Mouse (Mus musculus): ENCODE measurements around the gene Neurl4. TPM values are rescaled to one million over a fixed set of nuclear protein-coding genes. Genes with fewer than 3 reads are reported as not detected.
"Not testable (repeated sequence)": the region's sequence is repeated elsewhere in the genome, so short reads cannot be mapped to it uniquely, and the experiment has no call there.

Neurl4 gene
- total RNA-seq (2014; fragmentation: Nextera tagmentation) (31.7 and 51.2 TPM in 2 replicates), total RNA-seq (2017) (27.9 and 64.3 TPM in 2 replicates)

- peak; percentile 87 for ATAC-seq (replicated peaks; ENCODE audit: low FRiP score, low TSS enrichment, poor library complexity, severe bottlenecking)
These were observed at the start of gene Neurl4, which contains the start of gene 2810408A11Rik for GRCm38 (mm10) chr11:69900471-69901405. Gene Neurl4, plus strand, starts transcription at chr11:69901072. Gene 2810408A11Rik, minus strand, starts transcription at chr11:69900987.

DNA sequence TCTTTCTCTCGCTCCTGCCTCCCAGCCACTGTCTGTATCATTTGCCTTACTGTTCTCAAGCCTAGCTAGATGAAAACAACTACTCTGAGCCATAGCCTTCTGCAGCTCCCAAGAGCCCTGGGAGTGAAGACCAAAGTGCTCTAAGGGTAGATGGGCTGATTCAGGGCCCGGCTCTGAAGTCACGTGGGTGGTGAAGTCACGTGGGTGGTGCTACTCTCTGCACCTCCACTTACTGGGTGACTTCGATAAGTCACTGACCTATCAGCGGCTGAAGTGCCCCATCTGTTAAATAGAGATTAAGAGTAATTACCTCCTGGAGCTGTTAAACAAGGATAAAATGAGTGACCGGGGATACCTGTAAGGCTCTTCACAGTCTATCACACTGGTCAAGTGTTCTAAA is 46.9 kb upstream of the Neurl4 start:
- peak; percentile 87 for ATAC-seq (replicated peaks; ENCODE audit: low FRiP score, low TSS enrichment, poor library complexity, severe bottlenecking)

DNA sequence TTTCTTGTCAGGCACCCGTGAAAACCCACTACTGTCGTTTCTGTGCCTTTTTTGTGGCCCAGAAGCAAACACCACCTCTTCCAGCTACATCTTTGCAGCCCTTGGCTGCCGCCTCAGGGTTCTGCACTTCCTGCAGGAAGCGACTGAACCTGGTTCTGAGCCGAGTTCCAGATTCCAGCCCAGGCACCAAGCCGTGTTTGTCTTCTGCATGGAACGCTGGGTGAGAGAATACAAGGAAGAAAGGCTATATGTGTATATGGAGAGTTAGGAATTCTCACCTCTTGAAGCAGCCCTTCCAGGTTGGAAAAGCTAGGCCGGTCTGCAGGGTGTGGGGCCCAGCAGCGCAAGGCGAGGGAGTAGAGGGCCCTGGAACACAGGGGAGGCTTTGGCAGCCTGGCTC is 46.2 kb upstream of the Neurl4 start:
- ATAC-seq (replicated peaks; ENCODE audit: low FRiP score, low TSS enrichment, poor library complexity, severe bottlenecking), result no peak

GRCm38 (mm10) chr11:69855347-69855746 is 45.5 kb upstream of the Neurl4 start:
- 0 out of 2 replicates have a peak, but pooled peaks have one; percentile 21 for ATAC-seq (replicated peaks; ENCODE audit: low FRiP score, low TSS enrichment, poor library complexity, severe bottlenecking)

GRCm38 (mm10) chr11:69858113-69858998 is 42.5 kb upstream of the Neurl4 start, which contains the start of gene Tnk1:
Gene Tnk1, minus strand, starts transcription at chr11:69858730.
- ATAC-seq (replicated peaks; ENCODE audit: low FRiP score, low TSS enrichment, poor library complexity, severe bottlenecking), result no peak

GRCm38 (mm10) chr11:69863729-69864128 is 37.1 kb upstream of the Neurl4 start:
- ATAC-seq (replicated peaks; ENCODE audit: low FRiP score, low TSS enrichment, poor library complexity, severe bottlenecking), result not testable (repeated sequence)

DNA sequence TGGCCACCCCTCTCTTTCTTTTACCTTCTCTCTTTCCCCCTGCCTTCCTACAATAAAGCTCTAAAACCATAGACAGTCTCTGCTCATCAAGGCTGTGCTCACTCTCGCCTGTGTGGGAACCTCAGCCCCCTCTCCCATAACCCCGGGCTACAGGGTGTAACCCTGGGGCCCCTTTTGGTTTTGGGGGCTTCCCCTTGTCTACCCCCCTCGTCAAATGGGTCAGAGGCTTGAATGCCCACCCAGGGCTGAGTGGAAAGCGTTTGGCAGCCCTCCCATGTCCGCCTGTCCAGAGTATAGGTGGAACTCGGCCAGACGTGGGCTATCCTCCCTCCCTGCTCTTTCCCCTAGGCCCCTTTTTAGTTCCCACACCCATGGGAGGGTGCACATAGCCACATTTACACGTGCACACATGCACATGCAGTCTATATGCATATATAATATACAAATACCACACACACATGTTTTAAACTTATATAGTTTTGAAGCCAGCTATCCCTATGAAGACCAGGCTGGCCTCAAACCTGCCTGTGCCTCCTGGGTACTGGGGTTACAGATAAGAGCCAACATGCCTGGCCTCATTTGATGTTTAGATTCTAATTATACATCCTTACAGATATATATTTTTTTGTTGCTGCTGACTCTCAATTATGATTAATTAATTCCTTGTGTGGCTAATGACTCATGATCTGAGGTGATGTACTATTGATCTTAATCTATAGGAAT is 36.6 kb upstream of the Neurl4 start:
- 0 out of 2 replicates have a peak, but pooled peaks have one; percentile 41 for ATAC-seq (replicated peaks; ENCODE audit: low FRiP score, low TSS enrichment, poor library complexity, severe bottlenecking)

DNA sequence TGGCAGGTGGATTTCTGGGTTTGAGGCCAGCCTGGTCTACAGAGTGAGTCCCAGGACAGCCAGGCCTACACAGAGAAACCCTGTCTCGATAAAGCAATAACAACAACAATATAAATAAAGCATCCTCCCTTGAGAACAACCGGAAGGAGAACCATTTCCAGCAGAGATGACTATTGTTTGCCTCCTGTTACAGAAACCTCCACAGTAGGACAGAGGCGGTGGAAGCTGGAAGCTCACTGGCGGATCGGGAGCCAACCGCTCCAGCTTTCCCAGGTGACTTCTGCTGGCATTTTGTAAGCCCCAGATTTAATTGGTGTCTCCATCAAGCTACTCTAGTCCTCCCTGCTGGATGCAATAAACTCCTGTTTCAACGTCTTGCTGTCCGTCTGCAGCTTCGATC is 35.3 kb upstream of the Neurl4 start:
- no peak for ATAC-seq (replicated peaks; ENCODE audit: low FRiP score, low TSS enrichment, poor library complexity, severe bottlenecking)

- peak; percentile 62 for ATAC-seq (replicated peaks; ENCODE audit: low FRiP score, low TSS enrichment, poor library complexity, severe bottlenecking)
These were observed 33.5 kb upstream of the Neurl4 start for GRCm38 (mm10) chr11:69867335-69867734.

DNA sequence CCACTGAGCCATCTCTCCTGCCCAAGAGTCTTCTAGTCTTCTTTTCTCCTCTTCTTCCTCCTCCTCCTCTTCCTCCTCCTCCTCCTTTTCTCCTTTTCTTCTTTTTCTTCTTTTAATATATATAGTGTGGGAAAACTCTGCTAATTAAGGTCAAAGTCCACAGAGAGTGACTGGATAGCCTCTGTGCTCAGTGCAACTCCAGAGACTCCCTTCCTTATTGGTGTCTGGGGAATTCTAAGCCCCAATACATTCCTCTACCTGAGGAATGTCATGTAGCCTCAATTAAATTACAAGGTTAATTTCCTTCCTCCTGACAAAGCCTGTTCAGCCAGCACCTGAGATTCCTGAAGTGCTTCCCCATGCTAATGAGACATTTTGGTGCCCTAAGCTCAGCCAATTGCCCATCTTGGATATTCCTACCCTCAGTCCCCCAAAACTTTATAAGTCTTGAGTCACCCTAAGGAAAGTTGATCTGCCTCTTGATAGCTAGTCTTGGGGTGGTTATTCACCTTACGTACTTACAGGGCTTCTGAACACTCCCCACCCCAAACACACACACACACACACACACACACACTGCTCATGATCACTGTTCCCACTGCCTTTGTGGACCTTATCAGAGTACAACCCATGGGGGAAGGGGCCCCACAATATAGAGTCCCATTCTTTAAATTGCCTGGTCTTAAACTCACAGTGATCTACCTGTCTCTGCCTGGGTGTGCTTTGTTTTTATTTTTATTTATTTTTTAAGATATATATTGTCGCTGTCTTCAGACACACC is 30.4 kb upstream of the Neurl4 start:
- ATAC-seq (replicated peaks; ENCODE audit: low FRiP score, low TSS enrichment, poor library complexity, severe bottlenecking), result no peak

- no peak for ATAC-seq (replicated peaks; ENCODE audit: low FRiP score, low TSS enrichment, poor library complexity, severe bottlenecking)
These were observed 29.1 kb upstream of the Neurl4 start for GRCm38 (mm10) chr11:69871822-69872221.

GRCm38 (mm10) chr11:69872451-69872850 is 28.4 kb upstream of the Neurl4 start:
- no peak for ATAC-seq (replicated peaks; ENCODE audit: low FRiP score, low TSS enrichment, poor library complexity, severe bottlenecking)

GRCm38 (mm10) chr11:69876186-69876585 is 24.7 kb upstream of the Neurl4 start:
- ATAC-seq (replicated peaks; ENCODE audit: low FRiP score, low TSS enrichment, poor library complexity, severe bottlenecking), result no peak

GRCm38 (mm10) chr11:69876867-69877266 is 24.0 kb upstream of the Neurl4 start:
- ATAC-seq (replicated peaks; ENCODE audit: low FRiP score, low TSS enrichment, poor library complexity, severe bottlenecking), result peak; percentile 60

DNA sequence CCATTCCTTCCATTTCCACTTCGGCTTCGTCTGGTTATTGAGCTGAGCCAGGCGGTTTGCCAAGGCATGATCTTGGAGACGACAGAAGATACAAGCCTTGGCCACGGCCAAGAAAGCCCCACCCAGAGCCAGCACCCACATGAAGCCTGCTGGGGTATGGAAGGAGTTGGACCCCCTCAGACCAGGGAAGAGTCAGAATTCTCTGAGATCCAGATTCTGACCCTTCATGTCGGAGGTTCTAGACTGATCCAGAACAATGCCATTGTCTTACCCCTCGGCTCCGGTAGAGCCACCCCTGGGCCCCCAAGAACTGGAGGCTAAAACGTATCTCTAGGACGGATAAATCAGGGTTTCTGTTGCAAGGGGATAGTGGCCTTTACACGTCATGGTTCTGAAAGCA is 23.0 kb upstream of the Neurl4 start, which contains the start of gene Tmem95:
Gene Tmem95 (minus strand): TSS at position 141 of the 400 bp plus-strand sequence.
- ATAC-seq (replicated peaks; ENCODE audit: low FRiP score, low TSS enrichment, poor library complexity, severe bottlenecking), result no peak

GRCm38 (mm10) chr11:69878399-69878798 is 22.5 kb upstream of the Neurl4 start:
- no peak for ATAC-seq (replicated peaks; ENCODE audit: low FRiP score, low TSS enrichment, poor library complexity, severe bottlenecking)

GRCm38 (mm10) chr11:69878952-69879351 is 21.9 kb upstream of the Neurl4 start:
- peak; percentile 46 for ATAC-seq (replicated peaks; ENCODE audit: low FRiP score, low TSS enrichment, poor library complexity, severe bottlenecking)

- ATAC-seq (replicated peaks; ENCODE audit: low FRiP score, low TSS enrichment, poor library complexity, severe bottlenecking), result no peak
These were observed 21.2 kb upstream of the Neurl4 start for GRCm38 (mm10) chr11:69879711-69880110.
